Mouse (Mus musculus): ENCODE data around the gene Olfr585. TPM values are rescaled to one million over a fixed set of nuclear protein-coding genes. Genes with fewer than 3 reads are reported as not detected.

The Olfr585 gene
- not detected for polyA plus RNA-seq (2015; fragmentation: Illumina TruSeq; extraction: RNeasy Lipid Tissue Mini Kit (QIAGEN cat#74804); ENCODE audit: insufficient read depth, low replicate concordance)

DNA sequence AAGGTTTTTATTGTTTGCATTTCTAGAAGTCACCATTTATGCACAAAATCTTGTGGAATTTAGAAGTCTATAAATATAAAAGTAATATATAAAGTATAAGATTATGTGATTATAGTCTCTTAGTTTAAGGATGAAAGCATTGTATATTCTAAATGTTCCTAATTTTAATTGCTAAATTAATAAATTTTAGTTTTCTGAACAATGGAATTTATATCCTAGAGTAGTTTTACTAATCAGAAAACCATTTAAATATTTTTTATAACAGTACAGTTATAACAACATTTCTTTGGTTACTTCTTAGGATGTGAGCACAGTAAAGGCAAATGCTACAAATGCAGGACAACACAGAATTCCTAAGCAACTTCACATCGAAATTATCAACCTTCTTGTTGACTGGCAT lies at the start of gene Olfr585:
Olfr585 (plus strand) TSS at position 301 of the 400 bp plus-strand sequence.

DNA sequence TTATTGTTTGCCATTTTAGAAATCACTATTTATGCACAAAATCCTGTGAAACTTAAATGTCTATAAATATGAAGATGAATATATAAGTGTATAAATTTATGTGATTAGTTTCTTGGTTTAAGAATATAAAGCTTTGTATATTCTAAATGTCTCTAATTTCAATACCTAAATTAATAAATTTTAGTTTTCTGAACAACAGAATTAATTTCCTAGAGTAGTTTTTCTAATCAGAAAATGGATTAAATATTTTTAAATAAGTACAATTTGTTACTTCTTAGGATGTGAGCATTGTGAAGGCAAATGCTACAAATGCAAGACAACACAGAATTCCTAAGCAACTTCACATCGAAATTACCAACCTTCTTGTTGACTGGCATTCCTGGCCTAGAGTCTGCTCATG lies 46.5 kb upstream of the Olfr585 start, which contains the start of gene Olfr583:
Olfr583 (plus strand) TSS at position 301 of the 400 bp plus-strand sequence.

DNA sequence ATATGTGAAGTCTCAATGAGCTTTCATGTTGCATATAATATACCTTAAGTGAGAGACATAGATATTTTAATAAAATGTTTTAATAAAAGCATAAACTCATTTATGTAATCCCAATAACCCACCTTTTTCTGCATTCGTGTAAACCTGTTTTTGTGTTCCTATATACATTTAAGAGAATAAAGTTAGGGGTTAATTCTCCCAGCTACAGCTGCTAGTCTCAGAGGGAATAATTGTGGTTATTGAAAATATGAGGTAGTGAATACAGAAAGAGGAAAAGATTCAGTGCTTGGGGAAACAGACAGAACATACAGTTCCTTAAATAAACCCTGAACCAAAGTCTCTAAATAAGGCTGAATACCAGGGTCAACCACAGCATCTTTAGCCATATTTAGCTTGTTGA lies 15.9 kb upstream of the Olfr585 start, which contains the start of gene Olfr584:
Olfr584 (plus strand) TSS at position 301 of the 400 bp plus-strand sequence.

DNA sequence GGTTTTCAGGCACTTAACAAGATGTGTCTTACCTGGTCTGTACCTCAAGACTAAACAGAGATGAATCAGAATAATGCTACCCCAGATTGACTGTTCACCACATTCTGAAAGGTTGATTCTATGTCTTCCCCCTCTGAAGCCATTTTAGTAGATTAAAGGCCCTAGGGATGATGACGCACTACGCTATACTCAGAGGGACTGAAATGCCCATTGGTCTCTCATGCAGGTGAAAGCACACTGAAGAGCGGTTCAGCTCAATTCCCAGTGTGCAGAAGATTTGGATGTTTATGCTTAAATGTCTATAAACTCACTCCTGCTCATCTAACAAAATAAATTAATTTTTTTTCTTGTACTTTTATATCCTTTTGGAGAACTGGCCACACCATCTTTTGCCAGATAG lies 28.0 kb downstream of the Olfr585 start, which contains the start of gene Olfr586:
Olfr586 (minus strand) TSS at position 101 of the 400 bp plus-strand sequence.

DNA sequence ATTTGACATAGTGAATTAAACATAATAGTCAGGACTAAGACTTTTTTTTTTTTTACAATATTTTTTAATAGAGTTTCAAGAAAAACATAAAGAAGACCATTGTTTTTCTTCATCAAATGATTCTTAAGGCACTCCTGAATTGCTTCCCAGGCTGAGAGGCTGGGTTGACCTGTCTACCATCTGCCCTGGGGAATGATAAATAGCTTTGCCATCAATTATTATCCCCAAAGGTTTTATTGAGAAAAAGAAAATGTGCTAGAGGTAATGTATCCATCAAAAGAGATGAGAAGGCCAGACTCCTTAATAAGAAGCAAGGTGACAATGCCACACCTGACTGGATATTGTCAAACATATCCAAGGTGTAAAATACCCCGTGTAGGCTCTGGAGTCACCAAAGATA lies 43.1 kb downstream of the Olfr585 start, which contains the start of gene Olfr588-ps1:
Olfr588-ps1 (plus strand) TSS at position 301 of the 400 bp plus-strand sequence.

Other genes with a start within 250 kb of the Olfr585 start
- gene Olfr566, start 239.0 kb upstream of the Olfr585 start, polyA plus RNA-seq (2015; fragmentation: Illumina TruSeq; extraction: RNeasy Lipid Tissue Mini Kit (QIAGEN cat#74804); ENCODE audit: insufficient read depth, low replicate concordance), result not detected
- gene Olfr568, start 220.6 kb upstream of the Olfr585 start, polyA plus RNA-seq (2015; fragmentation: Illumina TruSeq; extraction: RNeasy Lipid Tissue Mini Kit (QIAGEN cat#74804); ENCODE audit: insufficient read depth, low replicate concordance), result not detected
- gene Olfr569, start 206.8 kb upstream of the Olfr585 start, polyA plus RNA-seq (2015; fragmentation: Illumina TruSeq; extraction: RNeasy Lipid Tissue Mini Kit (QIAGEN cat#74804); ENCODE audit: insufficient read depth, low replicate concordance), result not detected
- gene Olfr570, start 203.1 kb upstream of the Olfr585 start, polyA plus RNA-seq (2015; fragmentation: Illumina TruSeq; extraction: RNeasy Lipid Tissue Mini Kit (QIAGEN cat#74804); ENCODE audit: insufficient read depth, low replicate concordance), result not detected
- gene Olfr571, start 180.2 kb upstream of the Olfr585 start, polyA plus RNA-seq (2015; fragmentation: Illumina TruSeq; extraction: RNeasy Lipid Tissue Mini Kit (QIAGEN cat#74804); ENCODE audit: insufficient read depth, low replicate concordance), result not detected
- gene Olfr572, start 173.3 kb upstream of the Olfr585 start, polyA plus RNA-seq (2015; fragmentation: Illumina TruSeq; extraction: RNeasy Lipid Tissue Mini Kit (QIAGEN cat#74804); ENCODE audit: insufficient read depth, low replicate concordance), result not detected
- not detected for gene Olfr573-ps1, start 155.1 kb upstream of the Olfr585 start, polyA plus RNA-seq (2015; fragmentation: Illumina TruSeq; extraction: RNeasy Lipid Tissue Mini Kit (QIAGEN cat#74804); ENCODE audit: insufficient read depth, low replicate concordance)
- not detected for gene Olfr574, start 149.3 kb upstream of the Olfr585 start, polyA plus RNA-seq (2015; fragmentation: Illumina TruSeq; extraction: RNeasy Lipid Tissue Mini Kit (QIAGEN cat#74804); ENCODE audit: insufficient read depth, low replicate concordance)
- not detected for gene Olfr575, start 138.9 kb upstream of the Olfr585 start, polyA plus RNA-seq (2015; fragmentation: Illumina TruSeq; extraction: RNeasy Lipid Tissue Mini Kit (QIAGEN cat#74804); ENCODE audit: insufficient read depth, low replicate concordance)
- gene Olfr576, start 135.1 kb upstream of the Olfr585 start, polyA plus RNA-seq (2015; fragmentation: Illumina TruSeq; extraction: RNeasy Lipid Tissue Mini Kit (QIAGEN cat#74804); ENCODE audit: insufficient read depth, low replicate concordance), result not detected
- not detected for gene Olfr577, start 121.8 kb upstream of the Olfr585 start, polyA plus RNA-seq (2015; fragmentation: Illumina TruSeq; extraction: RNeasy Lipid Tissue Mini Kit (QIAGEN cat#74804); ENCODE audit: insufficient read depth, low replicate concordance)
- not detected for gene Olfr578, start 108.4 kb upstream of the Olfr585 start, polyA plus RNA-seq (2015; fragmentation: Illumina TruSeq; extraction: RNeasy Lipid Tissue Mini Kit (QIAGEN cat#74804); ENCODE audit: insufficient read depth, low replicate concordance)
- not detected for gene Olfr582, start 59.7 kb upstream of the Olfr585 start, polyA plus RNA-seq (2015; fragmentation: Illumina TruSeq; extraction: RNeasy Lipid Tissue Mini Kit (QIAGEN cat#74804); ENCODE audit: insufficient read depth, low replicate concordance)
- gene Olfr583, start 46.4 kb upstream of the Olfr585 start, polyA plus RNA-seq (2015; fragmentation: Illumina TruSeq; extraction: RNeasy Lipid Tissue Mini Kit (QIAGEN cat#74804); ENCODE audit: insufficient read depth, low replicate concordance), result not detected
- not detected for gene Olfr584, start 15.8 kb upstream of the Olfr585 start, polyA plus RNA-seq (2015; fragmentation: Illumina TruSeq; extraction: RNeasy Lipid Tissue Mini Kit (QIAGEN cat#74804); ENCODE audit: insufficient read depth, low replicate concordance)
- not detected for gene Olfr586, start 27.9 kb downstream of the Olfr585 start, polyA plus RNA-seq (2015; fragmentation: Illumina TruSeq; extraction: RNeasy Lipid Tissue Mini Kit (QIAGEN cat#74804); ENCODE audit: insufficient read depth, low replicate concordance)
- not detected for gene Olfr588-ps1, start 43.2 kb downstream of the Olfr585 start, polyA plus RNA-seq (2015; fragmentation: Illumina TruSeq; extraction: RNeasy Lipid Tissue Mini Kit (QIAGEN cat#74804); ENCODE audit: insufficient read depth, low replicate concordance)
- not detected for gene Olfr589, start 58.6 kb downstream of the Olfr585 start, polyA plus RNA-seq (2015; fragmentation: Illumina TruSeq; extraction: RNeasy Lipid Tissue Mini Kit (QIAGEN cat#74804); ENCODE audit: insufficient read depth, low replicate concordance)
- not detected for gene Olfr591, start 80.6 kb downstream of the Olfr585 start, polyA plus RNA-seq (2015; fragmentation: Illumina TruSeq; extraction: RNeasy Lipid Tissue Mini Kit (QIAGEN cat#74804); ENCODE audit: insufficient read depth, low replicate concordance)
- not detected for gene Olfr592, start 87.1 kb downstream of the Olfr585 start, polyA plus RNA-seq (2015; fragmentation: Illumina TruSeq; extraction: RNeasy Lipid Tissue Mini Kit (QIAGEN cat#74804); ENCODE audit: insufficient read depth, low replicate concordance)
- not detected for gene Olfr593, start 114.1 kb downstream of the Olfr585 start, polyA plus RNA-seq (2015; fragmentation: Illumina TruSeq; extraction: RNeasy Lipid Tissue Mini Kit (QIAGEN cat#74804); ENCODE audit: insufficient read depth, low replicate concordance)
- gene Olfr594, start 119.3 kb downstream of the Olfr585 start, polyA plus RNA-seq (2015; fragmentation: Illumina TruSeq; extraction: RNeasy Lipid Tissue Mini Kit (QIAGEN cat#74804); ENCODE audit: insufficient read depth, low replicate concordance), result not detected
- gene Usp17ld, start 154.8 kb downstream of the Olfr585 start, polyA plus RNA-seq (2015; fragmentation: Illumina TruSeq; extraction: RNeasy Lipid Tissue Mini Kit (QIAGEN cat#74804); ENCODE audit: insufficient read depth, low replicate concordance), result not detected
- gene Olfr596, start 207.9 kb downstream of the Olfr585 start, polyA plus RNA-seq (2015; fragmentation: Illumina TruSeq; extraction: RNeasy Lipid Tissue Mini Kit (QIAGEN cat#74804); ENCODE audit: insufficient read depth, low replicate concordance), result not detected
- not detected for gene Olfr597, start 218.6 kb downstream of the Olfr585 start, polyA plus RNA-seq (2015; fragmentation: Illumina TruSeq; extraction: RNeasy Lipid Tissue Mini Kit (QIAGEN cat#74804); ENCODE audit: insufficient read depth, low replicate concordance)
- not detected for gene Olfr598, start 225.8 kb downstream of the Olfr585 start, polyA plus RNA-seq (2015; fragmentation: Illumina TruSeq; extraction: RNeasy Lipid Tissue Mini Kit (QIAGEN cat#74804); ENCODE audit: insufficient read depth, low replicate concordance)
- not detected for gene Olfr599, start 238.2 kb downstream of the Olfr585 start, polyA plus RNA-seq (2015; fragmentation: Illumina TruSeq; extraction: RNeasy Lipid Tissue Mini Kit (QIAGEN cat#74804); ENCODE audit: insufficient read depth, low replicate concordance)

Data from spleen, adult 10 weeks (tissue).